Mouse (Mus musculus): ENCODE results near the gene Tsr1.

The Tsr1 gene

GRCm38 (mm10) chr11:74897678-74898516, at the start of gene Tsr1:
Tsr1 (plus strand) TSS chr11:74898071.
- DNase-seq (ENCODE audit: extremely low spot score): peak; percentile 88

GRCm38 (mm10) chr11:74850998-74851661, 46.7 kb upstream of the Tsr1 start:
- DNase-seq (ENCODE audit: extremely low spot score): no peak

- DNase-seq (ENCODE audit: extremely low spot score): no peak
Measured at GRCm38 (mm10) chr11:74857756-74858155, 40.1 kb upstream of the Tsr1 start.

GRCm38 (mm10) chr11:74862129-74862528, 35.7 kb upstream of the Tsr1 start:
- DNase-seq (ENCODE audit: extremely low spot score): no peak

- peak; percentile 41 for DNase-seq (ENCODE audit: extremely low spot score)
Measured at GRCm38 (mm10) chr11:74863471-74863870, 34.4 kb upstream of the Tsr1 start.

- DNase-seq (ENCODE audit: extremely low spot score): no peak
Measured at GRCm38 (mm10) chr11:74864421-74864820, 33.5 kb upstream of the Tsr1 start.

GRCm38 (mm10) chr11:74865252-74865651, 32.6 kb upstream of the Tsr1 start:
- no peak for DNase-seq (ENCODE audit: extremely low spot score)

- DNase-seq (ENCODE audit: extremely low spot score): no peak
Measured at GRCm38 (mm10) chr11:74866640-74867039, 31.2 kb upstream of the Tsr1 start.

- no peak for DNase-seq (ENCODE audit: extremely low spot score)
Measured at GRCm38 (mm10) chr11:74867181-74867580, 30.7 kb upstream of the Tsr1 start.

- DNase-seq (ENCODE audit: extremely low spot score): no peak
Measured at GRCm38 (mm10) chr11:74868046-74868760, 29.7 kb upstream of the Tsr1 start.

GRCm38 (mm10) chr11:74869603-74870002, 28.3 kb upstream of the Tsr1 start:
- DNase-seq (ENCODE audit: extremely low spot score): no peak

GRCm38 (mm10) chr11:74870544-74870943, 27.3 kb upstream of the Tsr1 start:
- no peak for DNase-seq (ENCODE audit: extremely low spot score)

GRCm38 (mm10) chr11:74870991-74871622, 26.8 kb upstream of the Tsr1 start:
- no peak for DNase-seq (ENCODE audit: extremely low spot score)

- DNase-seq (ENCODE audit: extremely low spot score): no peak
Measured at GRCm38 (mm10) chr11:74874630-74875029, 23.2 kb upstream of the Tsr1 start.

GRCm38 (mm10) chr11:74876801-74877200, 21.1 kb upstream of the Tsr1 start:
- peak; percentile 57 for DNase-seq (ENCODE audit: extremely low spot score)

GRCm38 (mm10) chr11:74880999-74881398, 16.9 kb upstream of the Tsr1 start:
- no peak for DNase-seq (ENCODE audit: extremely low spot score)

- no peak for DNase-seq (ENCODE audit: extremely low spot score)
Measured at GRCm38 (mm10) chr11:74881979-74882378, 15.9 kb upstream of the Tsr1 start.

- DNase-seq (ENCODE audit: extremely low spot score): no peak
Measured at GRCm38 (mm10) chr11:74883098-74883497, 14.8 kb upstream of the Tsr1 start.

GRCm38 (mm10) chr11:74894619-74895018, 3.3 kb upstream of the Tsr1 start:
- no peak for DNase-seq (ENCODE audit: extremely low spot score)

GRCm38 (mm10) chr11:74895980-74896900, 1.6 kb upstream of the Tsr1 start:
- DNase-seq (ENCODE audit: extremely low spot score): peak; percentile 71
